Mouse (Mus musculus): ENCODE measurements at regions not wholly inside any gene's neighbourhood (a gene's known extent, or its start where the extent isn't known, plus 50 kb on each side); places are given as distances from the start of the nearest gene placed in this dataset.

- H3K9ac ChIP-seq (replicated peaks): no peak overlapping the region
- H3K9me3 ChIP-seq: no peaks in the 10 kb centered on the region
- no peak overlapping the region for H3K4me3 ChIP-seq
- 18% methylated on average over 13 of the region's 13 CpGs for WGBS
- no peaks in the 10 kb centered on the region for H3K27me3 ChIP-seq
- H3K27ac ChIP-seq (replicated peaks): no peak overlapping the region
- H3K36me3 ChIP-seq: no peaks in the 10 kb centered on the region
- no peak for ATAC-seq (replicated peaks)
- no peak overlapping the region for H3K4me2 ChIP-seq (replicated peaks)
- peaks cover 3% of the 10 kb centered on the region; the same call in 1 of the 2 replicates for H3K4me1 ChIP-seq
Observed at GRCm38 (mm10) chr4:131100796-131101156, 156.6 kb downstream of the Matn1 start.

- Histone ChIP-seq H3K4me2 (replicated peaks) (no peak overlapping the region), H3K27me3 (no peaks in the 10 kb centered on the region), H3K4me3 (no peak overlapping the region), H3K36me3 (no peaks in the 10 kb centered on the region), H3K4me1 (peaks cover 10% of the 10 kb centered on the region), H3K9ac (replicated peaks) (no peak overlapping the region), H3K9me3 (no peaks in the 10 kb centered on the region), H3K27ac (replicated peaks) (no peak overlapping the region)
- 66% methylated on average over 4 of the region's 4 CpGs for WGBS
- no peak for ATAC-seq (replicated peaks)
Observed at GRCm38 (mm10) chr4:131102163-131102562, 158.0 kb downstream of the Matn1 start.

- Histone ChIP-seq H3K27ac (replicated peaks) (peak overlapping the region; percentile 31; the same call in 1 of the 2 replicates), H3K4me2 (replicated peaks) (no peak overlapping the region), H3K4me1 (peaks cover 17% of the 10 kb centered on the region), H3K4me3 (no peak overlapping the region), H3K9me3 (no peaks in the 10 kb centered on the region), H3K27me3 (no peaks in the 10 kb centered on the region), H3K36me3 (no peaks in the 10 kb centered on the region), H3K9ac (replicated peaks) (no peak overlapping the region)
- 23% methylated on average over 13 of the region's 13 CpGs for WGBS
- ATAC-seq (replicated peaks): peak; percentile 55; the same call in 1 of the 2 replicates
Observed at GRCm38 (mm10) chr4:131107127-131107857, 163.1 kb downstream of the Matn1 start.

- H3K36me3 ChIP-seq: no peaks in the 10 kb centered on the region
- no peak overlapping the region for H3K4me3 ChIP-seq
- no peaks in the 10 kb centered on the region for H3K9me3 ChIP-seq
- H3K27ac ChIP-seq (replicated peaks): no peak overlapping the region
- H3K4me1 ChIP-seq: peaks cover 16% of the 10 kb centered on the region
- H3K4me2 ChIP-seq (replicated peaks): no peak overlapping the region
- 69% methylated on average over 6 of the region's 6 CpGs for WGBS
- no peaks in the 10 kb centered on the region for H3K27me3 ChIP-seq
- ATAC-seq (replicated peaks): no peak
- H3K9ac ChIP-seq (replicated peaks): no peak overlapping the region
Observed at GRCm38 (mm10) chr4:131112536-131112935, 168.4 kb downstream of the Matn1 start.

- H3K9ac ChIP-seq (replicated peaks): no peak overlapping the region
- H3K4me1 ChIP-seq: peaks cover 11% of the 10 kb centered on the region; the same call in 1 of the 2 replicates
- no peak overlapping the region for H3K4me3 ChIP-seq
- 21% methylated on average over 10 of the region's 10 CpGs for WGBS
- H3K27ac ChIP-seq (replicated peaks): no peak overlapping the region
- no peaks in the 10 kb centered on the region for H3K36me3 ChIP-seq
- no peak overlapping the region for H3K4me2 ChIP-seq (replicated peaks)
- no peaks in the 10 kb centered on the region for H3K9me3 ChIP-seq
- ATAC-seq (replicated peaks): no peak
- H3K27me3 ChIP-seq: no peaks in the 10 kb centered on the region
Observed at GRCm38 (mm10) chr4:131113727-131114303, 169.6 kb downstream of the Matn1 start.

GRCm38 (mm10) chr4:131115247-131115646 is 171.1 kb downstream of the Matn1 start:
- Histone ChIP-seq H3K27me3 (no peaks in the 10 kb centered on the region), H3K36me3 (no peaks in the 10 kb centered on the region), H3K27ac (replicated peaks) (no peak overlapping the region), H3K9me3 (no peaks in the 10 kb centered on the region), H3K9ac (replicated peaks) (no peak overlapping the region), H3K4me1 (peaks cover 11% of the 10 kb centered on the region; the same call in 1 of the 2 replicates), H3K4me3 (no peak overlapping the region), H3K4me2 (replicated peaks) (no peak overlapping the region)
- ATAC-seq (replicated peaks): no peak
- 11% methylated on average over 5 of the region's 5 CpGs for WGBS

GRCm38 (mm10) chr4:131118586-131118985 is 174.4 kb downstream of the Matn1 start:
- Histone ChIP-seq H3K9me3 (no peaks in the 10 kb centered on the region), H3K4me2 (replicated peaks) (no peak overlapping the region), H3K27ac (replicated peaks) (no peak overlapping the region), H3K4me3 (no peak overlapping the region), H3K4me1 (peaks cover 4% of the 10 kb centered on the region; the same call in 1 of the 2 replicates), H3K36me3 (no peaks in the 10 kb centered on the region), H3K9ac (replicated peaks) (no peak overlapping the region), H3K27me3 (no peaks in the 10 kb centered on the region)
- ATAC-seq (replicated peaks): no peak
- WGBS: 66% methylated on average over 4 of the region's 4 CpGs

- H3K36me3 ChIP-seq: no peaks in the 10 kb centered on the region
- no peak for ATAC-seq (replicated peaks)
- H3K4me2 ChIP-seq (replicated peaks): no peak overlapping the region
- H3K9ac ChIP-seq (replicated peaks): no peak overlapping the region
- H3K4me3 ChIP-seq: no peak overlapping the region
- no peak overlapping the region for H3K27ac ChIP-seq (replicated peaks)
- WGBS: 80% methylated on average over 2 of the region's 2 CpGs
- H3K9me3 ChIP-seq: no peaks in the 10 kb centered on the region
- no peaks in the 10 kb centered on the region for H3K27me3 ChIP-seq
- no peaks in the 10 kb centered on the region for H3K4me1 ChIP-seq
Observed at GRCm38 (mm10) chr4:131119621-131120020, 175.4 kb downstream of the Matn1 start.

GRCm38 (mm10) chr4:131120680-131121079 is 176.5 kb downstream of the Matn1 start:
- H3K27me3 ChIP-seq: no peaks in the 10 kb centered on the region
- no peak overlapping the region for H3K9ac ChIP-seq (replicated peaks)
- H3K4me1 ChIP-seq: peaks cover 3% of the 10 kb centered on the region
- H3K27ac ChIP-seq (replicated peaks): no peak overlapping the region
- H3K36me3 ChIP-seq: no peaks in the 10 kb centered on the region
- no peaks in the 10 kb centered on the region for H3K9me3 ChIP-seq
- H3K4me3 ChIP-seq: no peak overlapping the region
- 89% methylated on average over 5 of the region's 5 CpGs for WGBS
- no peak overlapping the region for H3K4me2 ChIP-seq (replicated peaks)
- no peak for ATAC-seq (replicated peaks)

- no peaks in the 10 kb centered on the region for H3K36me3 ChIP-seq
- H3K27me3 ChIP-seq: no peaks in the 10 kb centered on the region
- H3K4me3 ChIP-seq: no peak overlapping the region
- H3K9me3 ChIP-seq: no peaks in the 10 kb centered on the region
- H3K4me2 ChIP-seq (replicated peaks): no peak overlapping the region
- peaks cover 8% of the 10 kb centered on the region for H3K4me1 ChIP-seq
- 12% methylated on average over 7 of the region's 7 CpGs for WGBS
- H3K27ac ChIP-seq (replicated peaks): no peak overlapping the region; the same call in 1 of the 2 replicates
- H3K9ac ChIP-seq (replicated peaks): no peak overlapping the region
- ATAC-seq (replicated peaks): no peak
Observed at GRCm38 (mm10) chr4:131125975-131126374, 181.8 kb downstream of the Matn1 start.

- Histone ChIP-seq H3K36me3 (no peaks in the 10 kb centered on the region), H3K27ac (replicated peaks) (no peak overlapping the region), H3K4me3 (no peak overlapping the region), H3K9me3 (no peaks in the 10 kb centered on the region), H3K4me2 (replicated peaks) (no peak overlapping the region), H3K4me1 (peaks cover 8% of the 10 kb centered on the region), H3K9ac (replicated peaks) (no peak overlapping the region), H3K27me3 (no peaks in the 10 kb centered on the region)
- 90% methylated on average over 6 of the region's 6 CpGs for WGBS
- ATAC-seq (replicated peaks): no peak
Observed at GRCm38 (mm10) chr4:131126901-131127300, 182.7 kb downstream of the Matn1 start.

- H3K27me3 ChIP-seq: no peaks in the 10 kb centered on the region
- H3K4me1 ChIP-seq: peaks cover 8% of the 10 kb centered on the region
- no peak for ATAC-seq (replicated peaks)
- no peak overlapping the region for H3K27ac ChIP-seq (replicated peaks)
- H3K4me2 ChIP-seq (replicated peaks): no peak overlapping the region
- H3K9ac ChIP-seq (replicated peaks): no peak overlapping the region
- H3K4me3 ChIP-seq: no peak overlapping the region
- H3K9me3 ChIP-seq: no peaks in the 10 kb centered on the region
- no peaks in the 10 kb centered on the region for H3K36me3 ChIP-seq
- 33% methylated on average over 3 of the region's 3 CpGs for WGBS
Observed at GRCm38 (mm10) chr4:131128646-131129045, 184.5 kb downstream of the Matn1 start.
